Mouse (Mus musculus) liver, adult 2 months (tissue): ENCODE results near the gene Acvr1. TPM values are rescaled to one million over a fixed set of nuclear protein-coding genes. Genes with fewer than 3 reads are reported as not detected.

Experiments
- DNase-seq: peaks from one replicate; pipeline ENCODE4 v3.0.0-alpha.2; 2011; ENCODE audit warnings: low read depth, low spot score; ENCODE audit errors: extremely low read depth
- H3K27ac ChIP-seq: fragments of 200-500 bp; replicated peaks from 2 replicates; pipeline ENCODE4 v1.5.1; 2012; ENCODE audit warnings: low read depth, mild to moderate bottlenecking, control low read depth, inconsistent platforms, low read length; ENCODE audit not compliant: insufficient read depth
- H3K27me3 ChIP-seq: fragments of 200-500 bp; 2 replicates; pipeline ENCODE4 v1.6.1; 2012; ENCODE audit warnings: mild to moderate bottlenecking, moderate library complexity, low read length, inconsistent platforms; ENCODE audit not compliant: control insufficient read depth, insufficient read depth
- H3K36me3 ChIP-seq: fragments of 200-500 bp; 2 replicates; pipeline ENCODE4 v1.6.1; 2012; ENCODE audit warnings: low read length, inconsistent platforms; ENCODE audit not compliant: control insufficient read depth, insufficient read depth
- H3K4me1 ChIP-seq: fragments of 200-500 bp; 2 replicates; pipeline ENCODE4 v1.6.1; 2011; ENCODE audit warnings: low read length; ENCODE audit not compliant: control insufficient read depth, insufficient read depth
- H3K4me3 ChIP-seq: fragments of 200-500 bp; 2 replicates; pipeline ENCODE4 v1.5.1; 2011; ENCODE audit warnings: low read depth, mild to moderate bottlenecking, control low read depth, low read length, moderate library complexity; ENCODE audit not compliant: insufficient read depth
- H3K79me2 ChIP-seq: fragments of 200-500 bp; 2 replicates; pipeline ENCODE4 v1.6.1; 2012; ENCODE audit warnings: inconsistent platforms, mild to moderate bottlenecking, low read length, moderate library complexity; ENCODE audit not compliant: control insufficient read depth, insufficient read depth
- H3K9ac ChIP-seq: fragments of 200-500 bp; 2 replicates; pipeline ENCODE4 v1.6.1; 2012; ENCODE audit warnings: low read depth, mild to moderate bottlenecking, control low read depth, inconsistent platforms, low read length
- CTCF ChIP-seq: fragments of 200-500 bp; IDR thresholded peaks from 2 replicates; pipeline ENCODE4 v1.5.1; 2011; ENCODE audit warnings: low read depth, low read length, control low read depth
- POLR2A ChIP-seq: fragments of 200-500 bp; IDR thresholded peaks from 2 replicates; pipeline ENCODE4 v1.6.1; 2011; ENCODE audit warnings: low read length, control low read depth; ENCODE audit not compliant: insufficient read depth; ENCODE audit errors: extremely low read depth
- WGBS: fragments of 180-500 bp; shearing (Covaris S2); methylation state at CpG from one replicate; pipeline ENCODE4 v1.1.7; 2018; 5-methylcytosine and 5-hydroxymethylcytosine counted together
- polyA plus RNA-seq: library from polyadenylated mRNA; depleted of rRNA; stranded (reverse); fragments of >200 nt; gene quantifications from 2 replicates; pipeline ENCODE4 v1.2.3, GENCODE M21; 2012
- total RNA-seq: library from RNA; depleted of rRNA; stranded (reverse); fragments of >200 nt; gene quantifications from 2 replicates; pipeline ENCODE4 v1.2.3, GENCODE M21; 2014

Gene Acvr1
- total and polyA plus RNA-seq, 2 experiments = 5.7 to 8.4 TPM

DNA sequence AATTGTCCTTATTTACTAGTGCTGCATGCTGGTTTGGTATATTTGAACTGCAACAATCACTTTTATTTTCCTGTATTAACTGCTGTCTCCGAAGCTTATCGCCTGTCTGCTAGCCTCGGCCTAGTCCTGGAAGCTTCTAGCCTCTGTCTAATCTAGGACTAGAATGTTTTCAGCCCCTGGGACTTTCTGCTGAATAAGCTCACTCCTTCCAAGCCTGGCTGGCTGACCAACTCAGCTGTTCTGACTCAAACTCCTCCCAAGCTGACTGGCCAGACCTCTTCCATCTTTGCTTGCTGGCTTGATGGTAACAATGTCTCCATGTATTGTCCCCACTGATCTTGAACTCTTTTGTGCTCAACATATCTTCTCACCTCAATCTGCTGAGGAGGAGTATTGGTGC is 71.7 kb downstream of the Acvr1 start:
- Histone ChIP-seq H3K79me2 (peaks cover 12% of the 10 kb centered on the region; the same call in 1 of the 2 replicates), H3K4me3 (no peak overlapping the region), H3K27me3 (no peaks in the 10 kb centered on the region), H3K27ac (no peak overlapping the region), H3K36me3 (no peaks in the 10 kb centered on the region), H3K9ac (no peak overlapping the region), H3K4me1 (no peaks in the 10 kb centered on the region)
- DNase-seq = no peak
- WGBS = 88% methylated on average over 3 of the region's 3 CpGs
- no peak for TF ChIP-seq CTCF
- no peak for TF ChIP-seq POLR2A

- peaks cover 15% of the 10 kb centered on the region; the same call in 1 of the 2 replicates for H3K79me2 ChIP-seq
- no peak for TF ChIP-seq POLR2A
- TF ChIP-seq CTCF = no peak
- no peaks in the 10 kb centered on the region for H3K36me3 ChIP-seq
- DNase-seq = no peak
- 96% methylated on average over 18 of the region's 18 CpGs for WGBS
- no peak overlapping the region for H3K4me3 ChIP-seq
- H3K27me3 ChIP-seq = no peaks in the 10 kb centered on the region
- H3K27ac ChIP-seq = no peak overlapping the region
- H3K9ac ChIP-seq = no peak overlapping the region
- peaks cover 8% of the 10 kb centered on the region for H3K4me1 ChIP-seq
Measured at GRCm38 (mm10) chr2:58493685-58494635, 73.0 kb downstream of the Acvr1 start.

DNA sequence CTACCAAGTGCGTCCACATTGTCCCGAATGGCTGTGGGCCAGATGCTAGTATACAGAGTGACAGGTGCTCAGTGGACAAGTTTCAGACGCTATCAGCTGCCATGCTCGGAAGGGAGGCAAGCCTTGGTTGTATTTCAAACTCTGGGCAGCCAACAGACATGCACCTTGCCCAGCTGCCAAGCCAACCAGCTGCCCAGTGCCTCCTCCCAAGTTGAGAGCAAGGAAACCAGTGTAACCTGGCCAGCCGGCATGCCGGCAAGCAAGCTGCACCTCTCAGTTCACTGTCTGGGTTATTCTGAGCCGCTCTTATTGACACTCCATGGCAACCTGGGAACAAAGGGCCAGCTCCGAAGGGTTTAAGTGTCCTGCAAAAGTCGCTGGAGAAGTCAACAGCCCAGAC is 77.7 kb downstream of the Acvr1 start:
- DNase-seq = peak; percentile 78
- WGBS = 41% methylated on average over 9 of the region's 9 CpGs
- no peak for TF ChIP-seq POLR2A
- no peak for TF ChIP-seq CTCF
- Histone ChIP-seq H3K79me2 (peaks cover 28% of the 10 kb centered on the region; the same call in 1 of the 2 replicates), H3K4me1 (peaks cover 8% of the 10 kb centered on the region), H3K27ac (no peak overlapping the region), H3K36me3 (no peaks in the 10 kb centered on the region), H3K27me3 (no peaks in the 10 kb centered on the region), H3K4me3 (no peak overlapping the region), H3K9ac (no peak overlapping the region)

DNA sequence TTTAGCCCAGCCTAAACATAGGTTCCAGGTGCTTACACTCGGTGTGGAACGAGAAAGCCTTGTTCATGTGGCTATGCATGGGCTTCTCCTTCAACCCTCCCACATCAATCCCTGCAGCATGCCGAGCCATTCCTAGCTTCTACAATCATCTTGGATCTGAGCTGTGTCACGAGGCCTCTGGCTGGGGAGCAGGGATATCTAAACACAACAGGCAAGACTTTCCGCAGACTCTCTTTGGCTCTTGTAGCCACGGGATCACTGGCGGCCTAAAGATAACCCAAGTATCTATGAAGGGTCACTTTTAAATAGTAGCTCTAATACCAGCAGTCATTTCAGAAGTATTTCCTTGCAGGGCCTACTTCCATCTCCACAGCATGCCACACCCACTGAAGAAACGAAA is 78.6 kb downstream of the Acvr1 start:
- H3K4me1 ChIP-seq = peaks cover 8% of the 10 kb centered on the region
- H3K36me3 ChIP-seq = no peaks in the 10 kb centered on the region
- H3K4me3 ChIP-seq = no peak overlapping the region
- no peak overlapping the region for H3K27ac ChIP-seq
- no peak for TF ChIP-seq POLR2A
- no peak for TF ChIP-seq CTCF
- 83% methylated on average over 8 of the region's 8 CpGs for WGBS
- peaks cover 32% of the 10 kb centered on the region; the same call in 1 of the 2 replicates for H3K79me2 ChIP-seq
- DNase-seq = no peak
- H3K9ac ChIP-seq = no peak overlapping the region
- no peaks in the 10 kb centered on the region for H3K27me3 ChIP-seq

DNA sequence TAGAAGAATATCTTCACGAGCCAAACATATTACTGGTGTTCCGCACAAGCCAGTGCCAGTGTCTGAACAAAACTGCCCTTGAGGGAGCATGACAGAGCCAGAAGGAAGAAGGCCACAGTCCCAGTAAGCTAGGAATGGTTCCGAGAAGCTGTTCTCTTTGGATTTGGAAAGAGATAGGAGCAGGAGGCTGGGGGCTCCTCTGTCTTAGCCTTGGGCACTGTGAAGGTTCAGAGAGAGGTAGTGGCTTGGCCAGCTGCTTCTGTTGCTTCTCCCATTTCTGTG is 79.7 kb downstream of the Acvr1 start:
- no peak overlapping the region for H3K9ac ChIP-seq
- TF ChIP-seq POLR2A (no peak), CTCF (no peak)
- 93% methylated on average over 3 of the region's 3 CpGs for WGBS
- no peak overlapping the region for H3K27ac ChIP-seq
- H3K27me3 ChIP-seq = no peaks in the 10 kb centered on the region
- peaks cover 8% of the 10 kb centered on the region for H3K4me1 ChIP-seq
- H3K79me2 ChIP-seq = peaks cover 29% of the 10 kb centered on the region; the same call in 1 of the 2 replicates
- no peak for DNase-seq
- H3K4me3 ChIP-seq = no peak overlapping the region
- no peaks in the 10 kb centered on the region for H3K36me3 ChIP-seq
